Mouse (Mus musculus) hindbrain, embryonic 12.5 days (tissue): ENCODE data around the gene Hsd17b14. TPM values are rescaled to one million over a fixed set of nuclear protein-coding genes. Genes with fewer than 3 reads are reported as not detected.

Source experiments
- ATAC-seq: fragments of 200-750 bp; cut with Nextera tagmentation; 2 replicates; pipeline ENCODE4 v1.8.0; 2017; ENCODE audit warnings: moderate TSS enrichment; ENCODE audit not compliant: low FRiP score
- H3K27ac ChIP-seq: fragments of 300-500 bp; sonication (generic); 2 replicates; pipeline ENCODE4 v1.5.1; 2016; ENCODE audit warnings: mild to moderate bottlenecking
- H3K27me3 ChIP-seq: fragments of 300-500 bp; sonication (generic); 2 replicates; pipeline ENCODE4 v1.6.1; 2016; ENCODE audit warnings: mild to moderate bottlenecking
- H3K36me3 ChIP-seq: fragments of 300-500 bp; sonication (generic); 2 replicates; pipeline ENCODE4 v1.6.1; 2016; ENCODE audit warnings: mild to moderate bottlenecking
- H3K4me1 ChIP-seq: fragments of 300-500 bp; sonication (generic); 2 replicates; pipeline ENCODE4 v1.6.1; 2016
- H3K4me2 ChIP-seq: fragments of 300-500 bp; sonication (generic); replicated peaks from 2 replicates; pipeline ENCODE4 v1.6.1; 2016; ENCODE audit warnings: mild to moderate bottlenecking
- H3K4me3 ChIP-seq: fragments of 300-500 bp; sonication (generic); 2 replicates; pipeline ENCODE4 v1.5.1; 2016; ENCODE audit warnings: mild to moderate bottlenecking
- H3K9ac ChIP-seq: fragments of 300-500 bp; sonication (generic); 2 replicates; pipeline ENCODE4 v1.6.1; 2016; ENCODE audit warnings: mild to moderate bottlenecking, moderate library complexity
- H3K9me3 ChIP-seq: fragments of 300-500 bp; sonication (generic); replicated peaks from 2 replicates; pipeline ENCODE4 v1.6.1; 2016; ENCODE audit warnings: mild to moderate bottlenecking
- WGBS: fragments of 180-500 bp; shearing (Covaris S2); methylation state at CpG from one replicate; pipeline ENCODE4 v1.1.7; 2016; 5-methylcytosine and 5-hydroxymethylcytosine counted together
- polyA plus RNA-seq: library from polyadenylated mRNA; unstranded; fragments of >200 nt; fragmentation: Nextera tagmentation; extraction: Ambion mirVana; gene quantifications from 2 replicates; pipeline ENCODE4 v1.2.1, GENCODE M21; 2016

Gene Hsd17b14
- polyA plus RNA-seq, 1 experiment from 2014 or later, result 0.79 TPM

DNA sequence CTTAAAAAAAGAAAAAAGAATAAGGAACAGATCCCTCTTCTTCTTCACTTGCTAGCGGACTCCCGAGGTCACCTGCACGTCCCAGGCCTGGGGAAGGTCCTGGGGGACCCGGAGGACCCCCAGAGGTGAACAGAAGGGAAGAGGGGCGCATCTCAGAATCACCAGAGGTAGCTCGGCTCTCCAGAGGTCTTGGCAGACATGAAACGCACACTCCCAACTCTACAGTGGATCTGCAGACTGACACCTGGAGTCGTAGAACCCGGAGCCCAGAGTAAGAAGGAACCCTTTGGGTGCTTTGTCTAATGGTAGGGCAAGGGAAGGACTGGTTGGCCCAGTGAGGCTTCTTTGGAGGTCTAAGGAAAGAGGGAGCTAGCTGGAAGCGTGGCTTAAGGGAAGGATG lies 17.1 kb upstream of the Hsd17b14 start:
- H3K4me3 ChIP-seq, result peak overlapping the region; percentile 55
- no peaks in the 10 kb centered on the region for H3K9me3 ChIP-seq
- WGBS, result 78% methylated on average over 10 of the region's 10 CpGs
- H3K36me3 ChIP-seq, result no peaks in the 10 kb centered on the region
- peaks cover 4% of the 10 kb centered on the region for H3K4me1 ChIP-seq
- peak overlapping the region; percentile 76 for H3K4me2 ChIP-seq
- no peak overlapping the region for H3K27ac ChIP-seq
- no peak for ATAC-seq
- peak overlapping the region; percentile 62; the same call in 1 of the 2 replicates for H3K9ac ChIP-seq
- H3K27me3 ChIP-seq, result no peaks in the 10 kb centered on the region

DNA sequence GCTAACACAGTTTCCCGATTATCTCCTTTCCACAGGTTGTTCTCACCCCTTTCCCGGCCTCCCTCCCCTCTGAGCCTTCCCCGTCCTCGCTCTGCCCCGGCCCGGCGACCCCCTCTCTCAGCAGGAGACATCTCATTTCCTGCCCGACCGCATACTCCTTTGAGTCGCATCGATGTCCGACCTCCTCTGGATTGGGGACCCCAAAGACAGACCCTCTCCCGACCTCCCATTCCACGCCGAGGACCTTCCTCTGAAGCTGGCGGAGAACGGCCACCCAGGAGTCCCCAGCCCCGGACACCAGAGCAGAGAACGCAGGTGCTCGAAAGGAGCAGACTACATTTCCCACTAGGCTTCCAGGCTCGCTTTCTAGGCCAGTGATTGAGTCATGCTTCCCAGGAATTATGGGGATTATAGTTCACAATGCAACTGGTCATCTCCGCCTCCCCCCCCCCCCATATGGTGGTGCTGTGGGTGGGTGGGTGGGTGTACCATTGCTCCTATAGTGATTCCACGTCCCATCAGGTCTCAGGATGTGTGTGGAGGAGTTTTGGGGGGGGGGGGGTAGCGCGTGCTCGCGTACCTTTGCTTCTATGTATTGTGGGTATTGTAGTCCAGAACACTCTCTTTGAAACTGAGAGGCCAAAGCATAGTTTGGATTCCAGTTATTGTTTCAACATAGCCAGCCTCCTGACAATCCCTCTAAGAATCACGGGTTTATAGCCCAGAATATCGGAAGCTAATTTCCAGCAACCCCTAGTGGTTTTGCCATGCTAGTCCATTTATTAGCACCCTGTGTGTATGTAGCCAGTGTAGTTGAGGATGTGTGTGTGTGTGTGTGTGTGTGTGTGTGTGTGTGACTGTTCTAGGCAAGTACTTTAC lies 16.3 kb upstream of the Hsd17b14 start:
- Histone ChIP-seq H3K4me1 (peaks cover 4% of the 10 kb centered on the region), H3K27ac (no peak overlapping the region), H3K27me3 (no peaks in the 10 kb centered on the region), H3K4me2 (peak overlapping the region; percentile 76), H3K36me3 (no peaks in the 10 kb centered on the region), H3K9ac (peak overlapping the region; percentile 62), H3K4me3 (peak overlapping the region; percentile 55), H3K9me3 (no peaks in the 10 kb centered on the region)
- ATAC-seq, result peak; percentile 83
- WGBS, result 5% methylated on average over 28 of the region's 29 CpGs

DNA sequence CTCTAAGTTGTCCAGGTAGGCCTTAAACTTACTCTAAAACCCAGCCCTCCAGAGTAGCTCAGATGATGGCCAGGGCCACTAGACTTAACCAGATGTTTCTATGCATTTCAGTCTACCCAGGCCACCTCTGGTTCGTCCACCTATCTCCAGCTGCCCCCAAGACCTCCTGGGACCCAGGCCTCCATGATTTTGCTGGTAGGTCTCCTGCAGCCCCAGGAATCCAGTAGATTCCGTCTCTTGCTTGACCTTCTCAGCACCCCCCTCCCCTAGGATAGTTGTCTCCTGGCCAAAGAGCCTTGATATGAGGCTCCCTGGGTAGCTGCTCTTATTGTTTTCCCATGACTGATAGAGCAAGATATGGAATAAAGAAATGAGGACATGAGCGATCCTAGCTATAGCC lies 15.6 kb upstream of the Hsd17b14 start:
- H3K4me3 ChIP-seq, result no peak overlapping the region
- H3K27ac ChIP-seq, result no peak overlapping the region
- H3K36me3 ChIP-seq, result no peaks in the 10 kb centered on the region
- H3K4me1 ChIP-seq, result peaks cover 4% of the 10 kb centered on the region
- H3K9ac ChIP-seq, result no peak overlapping the region
- no peaks in the 10 kb centered on the region for H3K27me3 ChIP-seq
- 82% methylated on average over 3 of the region's 3 CpGs for WGBS
- no peaks in the 10 kb centered on the region for H3K9me3 ChIP-seq
- ATAC-seq, result peak; percentile 1; the same call in 1 of the 2 replicates
- H3K4me2 ChIP-seq, result no peak overlapping the region

DNA sequence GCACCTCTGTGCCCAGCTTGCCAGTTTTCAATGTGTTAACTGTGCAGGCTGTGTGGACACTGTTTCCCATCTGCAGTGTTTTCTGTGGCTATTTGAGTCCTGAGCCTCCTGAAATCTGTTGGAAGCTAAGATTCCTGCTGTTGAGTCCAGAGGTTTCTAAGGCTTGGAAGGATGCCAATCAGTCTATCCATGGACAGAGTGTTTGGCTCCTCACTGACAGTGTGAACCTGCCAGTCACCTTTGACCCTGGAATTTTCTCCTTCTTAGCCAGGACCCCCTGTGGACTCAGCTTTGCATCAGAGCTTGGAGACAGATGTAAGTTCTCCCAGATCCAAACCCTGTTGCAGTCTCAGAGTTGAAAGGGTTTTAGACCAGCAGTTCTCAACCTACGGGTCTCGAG lies 14.5 kb upstream of the Hsd17b14 start:
- no peak for ATAC-seq
- no peaks in the 10 kb centered on the region for H3K27me3 ChIP-seq
- H3K4me1 ChIP-seq, result peaks cover 4% of the 10 kb centered on the region
- H3K4me3 ChIP-seq, result no peak overlapping the region
- 72% methylated on average over 2 of the region's 2 CpGs for WGBS
- no peak overlapping the region for H3K27ac ChIP-seq
- no peaks in the 10 kb centered on the region for H3K36me3 ChIP-seq
- no peaks in the 10 kb centered on the region for H3K9me3 ChIP-seq
- H3K9ac ChIP-seq, result no peak overlapping the region
- no peak overlapping the region for H3K4me2 ChIP-seq

DNA sequence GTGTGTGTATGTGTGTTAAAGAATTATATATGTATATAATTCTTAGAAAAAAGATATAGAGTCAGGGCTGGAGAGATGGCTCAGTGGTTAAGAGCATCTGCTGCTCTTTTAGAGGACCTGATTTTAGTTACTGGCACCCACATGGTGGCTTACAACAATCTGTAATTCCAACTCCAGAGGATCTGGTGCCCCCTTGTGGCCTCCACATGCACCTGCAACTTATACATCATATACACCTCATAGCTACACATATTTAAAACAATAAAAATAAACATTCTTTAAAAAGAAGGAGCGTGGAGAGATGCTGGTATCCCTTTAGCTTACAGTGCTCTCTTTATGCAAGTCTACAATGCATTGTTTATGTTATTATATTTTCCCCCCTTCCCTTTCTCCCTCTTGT lies 10.2 kb upstream of the Hsd17b14 start:
- Histone ChIP-seq H3K9ac (no peak overlapping the region), H3K4me1 (no peaks in the 10 kb centered on the region), H3K4me3 (no peak overlapping the region), H3K27ac (no peak overlapping the region), H3K27me3 (no peaks in the 10 kb centered on the region), H3K9me3 (no peaks in the 10 kb centered on the region), H3K4me2 (no peak overlapping the region), H3K36me3 (no peaks in the 10 kb centered on the region)
- WGBS, result 89% methylated on average over 1 of the region's 1 CpGs
- no peak for ATAC-seq

DNA sequence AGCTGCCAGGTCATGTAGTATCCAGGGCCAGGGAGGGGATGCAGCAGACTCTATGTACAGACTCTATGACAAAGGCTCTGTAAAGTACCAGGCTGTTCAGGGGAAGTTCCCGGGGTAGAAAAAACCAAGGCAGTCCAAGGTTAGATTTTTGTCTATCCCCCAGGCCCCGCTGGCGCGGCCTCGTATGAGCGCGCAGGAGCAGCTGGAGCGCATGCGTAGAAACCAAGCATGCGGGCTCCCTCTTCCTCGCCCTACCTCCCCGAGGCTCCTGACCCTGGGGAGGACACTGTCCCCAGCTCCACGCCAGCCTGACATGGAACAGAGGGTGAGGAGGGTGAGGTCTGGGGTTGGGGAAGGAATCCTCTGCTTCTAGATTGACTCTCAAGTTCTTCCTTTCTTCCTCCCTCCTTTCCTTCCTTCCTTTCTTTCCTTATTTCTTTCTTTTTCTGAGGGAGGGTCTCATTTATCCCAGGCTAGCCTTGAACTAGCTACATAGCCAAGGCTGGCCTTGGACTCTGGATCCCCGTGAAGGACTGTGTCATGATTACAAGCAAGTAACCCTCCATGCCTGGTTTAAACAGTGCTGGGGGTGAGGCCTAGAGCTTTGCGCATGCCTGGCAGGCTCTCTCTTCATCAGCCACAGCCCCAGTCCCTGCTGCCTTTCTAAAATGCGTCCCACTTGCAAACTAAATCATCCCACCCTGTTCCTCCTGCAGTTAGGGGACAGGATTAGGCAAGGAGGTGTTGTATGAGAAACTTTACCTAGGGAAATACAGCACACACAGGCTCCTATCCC lies 4.9 kb upstream of the Hsd17b14 start:
- H3K4me1 ChIP-seq, result no peaks in the 10 kb centered on the region
- H3K4me3 ChIP-seq, result no peak overlapping the region
- H3K27ac ChIP-seq, result no peak overlapping the region
- WGBS, result 90% methylated on average over 16 of the region's 16 CpGs
- no peaks in the 10 kb centered on the region for H3K36me3 ChIP-seq
- H3K9ac ChIP-seq, result no peak overlapping the region; the same call in 1 of the 2 replicates
- ATAC-seq, result no peak
- no peaks in the 10 kb centered on the region for H3K9me3 ChIP-seq
- H3K4me2 ChIP-seq, result no peak overlapping the region
- no peaks in the 10 kb centered on the region for H3K27me3 ChIP-seq

DNA sequence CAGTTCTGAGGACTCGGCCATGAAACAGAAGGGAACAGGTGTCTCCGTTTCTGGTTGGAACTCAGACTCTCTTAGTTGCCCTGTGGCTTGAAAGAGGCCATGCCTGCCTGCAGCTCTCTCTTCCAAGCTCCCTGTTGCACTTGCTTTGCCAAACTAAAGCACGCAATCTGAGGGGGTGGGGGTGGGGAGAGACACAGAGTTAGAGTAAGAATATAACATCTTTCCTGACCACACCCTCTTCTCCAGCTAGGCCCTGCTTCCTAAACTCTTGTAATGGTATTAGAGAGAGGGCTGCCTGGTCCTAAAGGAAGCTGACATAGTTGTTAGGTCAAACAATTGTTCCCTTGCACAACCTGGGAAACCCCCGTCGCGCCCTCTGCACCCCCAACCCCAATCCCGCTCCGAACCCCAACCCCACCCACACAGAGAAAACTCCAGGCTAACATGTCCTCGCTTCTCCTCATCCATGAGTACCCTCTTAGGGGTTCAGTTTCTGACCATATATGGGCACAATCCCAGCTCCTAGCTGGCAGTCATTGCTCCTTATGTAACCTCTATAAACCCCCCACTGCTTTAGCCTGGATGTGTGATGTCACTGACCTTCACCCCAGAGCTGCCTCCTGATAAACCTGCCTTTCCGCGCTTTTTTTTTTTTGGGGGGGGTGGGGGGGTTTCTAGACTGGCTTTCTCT lies 3.7 kb upstream of the Hsd17b14 start:
- no peak overlapping the region for H3K9ac ChIP-seq
- no peak for ATAC-seq

DNA sequence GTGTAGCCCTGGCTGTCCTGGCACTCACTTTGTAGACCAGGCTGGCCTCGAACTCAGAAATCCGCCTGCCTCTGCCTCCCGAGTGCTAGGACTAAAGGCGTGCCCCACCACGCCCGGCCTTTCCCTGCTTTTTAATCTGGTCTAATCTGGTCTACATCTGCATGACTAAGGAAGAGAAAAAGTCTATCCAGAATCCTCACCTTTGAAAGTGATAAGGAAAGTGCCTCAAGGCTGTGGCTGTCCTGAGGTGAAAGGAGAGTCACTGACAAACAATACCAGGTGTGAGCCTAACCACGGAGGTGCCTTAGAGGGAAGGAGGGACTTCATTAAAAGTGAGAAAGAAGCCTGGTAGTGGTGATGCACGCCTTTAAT lies 3.2 kb upstream of the Hsd17b14 start:
- 89% methylated on average over 8 of the region's 8 CpGs for WGBS
- no peaks in the 10 kb centered on the region for H3K9me3 ChIP-seq

More for the DNA sequence above, 3.7 kb upstream of the Hsd17b14 start:
- Histone ChIP-seq H3K4me1 (no peaks in the 10 kb centered on the region), H3K36me3 (no peaks in the 10 kb centered on the region), H3K27ac (no peak overlapping the region), H3K4me3 (no peak overlapping the region), H3K4me2 (no peak overlapping the region), H3K9me3 (no peaks in the 10 kb centered on the region), H3K27me3 (no peaks in the 10 kb centered on the region)
- 78% methylated on average over 11 of the region's 11 CpGs for WGBS

DNA sequence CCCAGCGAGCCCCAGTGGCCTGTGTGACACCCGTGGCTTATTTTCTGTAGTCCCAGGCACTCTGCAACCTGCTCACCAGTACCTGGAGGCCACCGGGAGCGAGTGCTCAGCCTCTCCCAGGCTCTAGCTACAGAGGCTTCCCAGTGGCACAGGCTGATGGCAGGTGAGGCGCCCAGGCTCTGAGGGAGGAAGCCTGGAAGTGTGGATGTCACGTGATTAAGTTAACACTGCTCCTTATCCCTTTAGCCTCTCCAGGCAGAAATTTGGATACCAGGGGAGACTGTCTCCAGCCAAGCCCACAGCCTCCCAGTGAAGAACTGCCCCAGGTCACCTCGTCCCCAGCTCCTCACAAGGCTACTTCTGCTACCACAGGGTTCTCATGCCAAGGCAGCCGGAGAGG lies 1.2 kb upstream of the Hsd17b14 start:
- H3K36me3 ChIP-seq, result no peaks in the 10 kb centered on the region
- no peaks in the 10 kb centered on the region for H3K4me1 ChIP-seq
- ATAC-seq, result no peak
- H3K4me2 ChIP-seq, result no peak overlapping the region
- no peak overlapping the region for H3K9ac ChIP-seq
- H3K27me3 ChIP-seq, result no peaks in the 10 kb centered on the region
- no peaks in the 10 kb centered on the region for H3K9me3 ChIP-seq
- 60% methylated on average over 8 of the region's 8 CpGs for WGBS
- H3K4me3 ChIP-seq, result no peak overlapping the region
- no peak overlapping the region for H3K27ac ChIP-seq

More for the DNA sequence above, 3.2 kb upstream of the Hsd17b14 start:
- H3K4me3 ChIP-seq, result no peak overlapping the region
- no peak overlapping the region for H3K27ac ChIP-seq
- H3K4me1 ChIP-seq, result no peaks in the 10 kb centered on the region
- H3K4me2 ChIP-seq, result no peak overlapping the region
- ATAC-seq, result no peak
- H3K9ac ChIP-seq, result no peak overlapping the region
- no peaks in the 10 kb centered on the region for H3K36me3 ChIP-seq
- no peaks in the 10 kb centered on the region for H3K27me3 ChIP-seq

DNA sequence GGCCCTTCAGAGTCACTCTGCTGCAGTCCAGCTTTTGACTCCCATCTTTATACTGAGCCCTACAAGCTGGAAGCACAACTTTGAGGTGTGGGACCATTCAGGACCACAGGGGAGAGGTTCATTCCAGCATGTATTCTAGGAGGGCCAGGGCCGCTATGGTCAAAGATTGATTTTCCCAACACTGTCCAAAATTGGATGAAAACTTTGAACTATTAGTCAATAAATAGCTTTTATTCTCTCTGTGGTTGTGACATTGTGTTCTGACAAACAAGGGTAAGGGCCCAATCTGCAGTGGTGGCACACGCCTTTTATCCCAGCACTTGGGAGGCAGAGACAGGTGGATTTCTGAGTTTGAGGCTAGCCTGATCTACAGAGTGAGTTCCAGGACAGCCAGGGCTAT lies 703 bp upstream of the Hsd17b14 start:
- WGBS, result 93% methylated on average over 2 of the region's 2 CpGs
- Histone ChIP-seq H3K9me3 (no peaks in the 10 kb centered on the region), H3K27ac (no peak overlapping the region), H3K4me3 (no peak overlapping the region), H3K4me2 (no peak overlapping the region), H3K36me3 (no peaks in the 10 kb centered on the region), H3K9ac (no peak overlapping the region), H3K27me3 (no peaks in the 10 kb centered on the region), H3K4me1 (no peaks in the 10 kb centered on the region)
- ATAC-seq, result no peak

DNA sequence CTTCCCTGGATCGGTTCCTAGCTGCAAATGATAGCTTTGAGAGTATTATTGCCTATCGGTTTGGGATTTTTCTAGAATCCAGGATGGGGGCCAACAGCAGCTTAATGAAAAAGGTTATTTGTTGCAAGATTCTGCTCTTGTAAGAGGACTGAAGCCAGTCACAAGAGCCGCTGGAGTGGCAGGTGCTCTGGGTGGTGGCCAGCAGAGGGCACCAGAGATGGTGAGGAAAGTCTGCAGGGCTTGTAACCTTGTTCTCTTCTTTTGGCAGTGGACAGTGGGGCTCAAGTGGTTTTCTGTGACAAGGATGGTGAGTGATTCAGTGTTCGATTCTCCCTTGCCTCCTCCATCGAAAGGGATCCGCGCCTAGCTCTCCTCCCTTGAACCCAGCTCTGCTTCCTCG lies 1.1 kb downstream of the Hsd17b14 start:
- ATAC-seq, result no peak
- H3K36me3 ChIP-seq, result no peaks in the 10 kb centered on the region
- H3K4me1 ChIP-seq, result no peaks in the 10 kb centered on the region; the same call in 1 of the 2 replicates
- no peak overlapping the region for H3K9ac ChIP-seq
- no peaks in the 10 kb centered on the region for H3K9me3 ChIP-seq
- WGBS, result 30% methylated on average over 8 of the region's 8 CpGs
- 0 out of 2 replicates have a peak, but pooled peaks cover 2% of the 10 kb centered on the region for H3K27me3 ChIP-seq
- no peak overlapping the region for H3K27ac ChIP-seq
- H3K4me3 ChIP-seq, result no peak overlapping the region
- H3K4me2 ChIP-seq, result no peak overlapping the region

DNA sequence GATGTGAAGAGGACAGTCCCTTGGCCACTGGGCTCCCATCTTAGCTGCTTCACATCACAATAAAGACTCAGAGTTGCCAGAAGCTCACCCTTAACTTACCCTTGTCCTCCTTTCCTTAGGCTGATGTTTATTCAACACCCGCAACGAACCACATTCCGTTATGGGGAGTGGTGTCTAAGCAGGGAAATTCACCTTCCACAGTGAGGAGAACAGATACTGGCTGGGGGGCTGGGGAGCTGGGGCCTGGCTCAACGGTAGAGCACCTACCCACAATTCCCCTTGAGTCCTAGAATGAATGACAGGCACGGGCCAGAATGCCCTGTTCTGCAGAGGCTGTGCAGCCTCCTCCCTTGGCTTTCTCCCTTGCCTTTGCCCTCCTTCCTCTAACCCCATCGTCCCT lies 4.2 kb downstream of the Hsd17b14 start:
- H3K27me3 ChIP-seq, result 0 out of 2 replicates have a peak, but pooled peaks cover 4% of the 10 kb centered on the region

More for the DNA sequence above, 4.2 kb downstream of the Hsd17b14 start:
- Histone ChIP-seq H3K27ac (no peak overlapping the region), H3K9ac (no peak overlapping the region), H3K4me2 (no peak overlapping the region), H3K36me3 (no peaks in the 10 kb centered on the region), H3K4me1 (no peaks in the 10 kb centered on the region; the same call in 1 of the 2 replicates), H3K4me3 (no peak overlapping the region), H3K9me3 (no peaks in the 10 kb centered on the region)
- 69% methylated on average over 6 of the region's 6 CpGs for WGBS
- no peak for ATAC-seq
